Mouse (Mus musculus) adrenal gland (tissue): Measurements from ENCODE around the gene Abcc6.

Experiments used
- intact Hi-C: fragments of 180-260 bp; cut with DNase I; formaldehyde crosslinking; loops from one replicate; pipeline ENCODE4 v1.15.1; 2025
- long read RNA-seq, 2 experiments: library from polyadenylated mRNA; unstranded; transcript quantifications; one replicate each; pipeline ENCODE4 v2.0.0; 2020; ENCODE audit warnings: borderline replicate concordance in 1 of 2; ENCODE audit not compliant: insufficient replicate concordance in 1 of 2

The Abcc6 gene
- long read RNA-seq, experiment 1, result 0 reads
- long read RNA-seq, experiment 2, result 0 reads

GRCm38 (mm10) chr7:46030145-46030488, at the start of gene Abcc6:
Abcc6 (minus strand) TSS chr7:46030302.
- intact Hi-C loops, result no loop called here

GRCm38 (mm10) chr7:46077675-46078074, 47.6 kb upstream of the Abcc6 start:
- intact Hi-C loops, result no loop called here

GRCm38 (mm10) chr7:46076844-46077243, 46.7 kb upstream of the Abcc6 start:
- intact Hi-C loops, result no loop called here

GRCm38 (mm10) chr7:46068831-46069230, 38.7 kb upstream of the Abcc6 start:
- intact Hi-C loops, result no loop called here

GRCm38 (mm10) chr7:46063296-46063695, 33.2 kb upstream of the Abcc6 start:
- intact Hi-C loops, result no loop called here

- intact Hi-C loops, result no loop called here
Observed at GRCm38 (mm10) chr7:46061614-46062013, 31.5 kb upstream of the Abcc6 start.

GRCm38 (mm10) chr7:46060688-46061087, 30.6 kb upstream of the Abcc6 start:
- intact Hi-C loops, result no loop called here

- intact Hi-C loops, result no loop called here
Observed at GRCm38 (mm10) chr7:46058882-46059281, 28.8 kb upstream of the Abcc6 start.

- intact Hi-C loops, result no loop called here
Observed at GRCm38 (mm10) chr7:46053566-46053965, 23.5 kb upstream of the Abcc6 start.

- intact Hi-C loops, result no loop called here
Observed at GRCm38 (mm10) chr7:46052161-46052821, 22.2 kb upstream of the Abcc6 start.

GRCm38 (mm10) chr7:46049981-46050380, 19.9 kb upstream of the Abcc6 start:
- intact Hi-C loops, result no loop called here

- intact Hi-C loops, result no loop called here
Observed at GRCm38 (mm10) chr7:46047873-46048562, 17.9 kb upstream of the Abcc6 start.

- intact Hi-C loops, result no loop called here
Observed at GRCm38 (mm10) chr7:46045882-46046281, 15.8 kb upstream of the Abcc6 start.

GRCm38 (mm10) chr7:46044106-46044505, 14.0 kb upstream of the Abcc6 start:
- intact Hi-C loops, result no loop called here

GRCm38 (mm10) chr7:46039873-46040272, 9.8 kb upstream of the Abcc6 start:
- intact Hi-C loops, result no loop called here

- intact Hi-C loops, result no loop called here
Observed at GRCm38 (mm10) chr7:46037433-46037832, 7.3 kb upstream of the Abcc6 start.

GRCm38 (mm10) chr7:46035468-46035867, 5.4 kb upstream of the Abcc6 start:
- intact Hi-C loops, result no loop called here

GRCm38 (mm10) chr7:46034991-46035390, 4.9 kb upstream of the Abcc6 start:
- intact Hi-C loops, result no loop called here

GRCm38 (mm10) chr7:46033870-46034337, 3.8 kb upstream of the Abcc6 start:
- intact Hi-C loops, result no loop called here

GRCm38 (mm10) chr7:46033109-46033869, 3.2 kb upstream of the Abcc6 start, which contains the start of gene Nomo1:
Nomo1 (plus strand) TSS chr7:46033698.
- intact Hi-C loops, result no loop called here

GRCm38 (mm10) chr7:46031075-46031474, 973 bp upstream of the Abcc6 start:
- intact Hi-C loops, result no loop called here
